ENCODE assay signal across 26 mouse cellular contexts in genomic region chr10:74513743-74514142, GRCm38 (mm10).
DNase-seq lines count a peak whose midpoint lies in the region; ATAC-seq and TF ChIP-seq lines count a peak whose summit lies in the region.
"Had no signal": no experiment of that assay in that cellular context is flagged by ENCODE, and none has a peak within 500 bp of the region (broad histone marks: within the 10 kb centered on the region; RNA-seq: fewer than 3 reads in every experiment).

No protein-coding gene starts in this region.

- H3K4me1 ChIP-seq in CH12.LX (ENCODE audit: control insufficient read depth in 1 of 2, insufficient read depth in 2 of 2), result peaks cover 5 to 9% of the 10 kb centered on the region in 2 experiments; a peak in 2 of 4 replicates
- no peaks in the 10 kb centered on the region for H3K4me1 ChIP-seq in hindbrain, embryonic 12.5 days
- H3K4me1 ChIP-seq in kidney, embryonic 15.5 days, result no peaks in the 10 kb centered on the region
- H3K4me1 ChIP-seq: embryonic facial prominence, embryonic 15.5 days; forebrain, embryonic 12.5 days had no signal

- H3K4me3 ChIP-seq in CH12.LX (replicated peaks in 1 of 3; ENCODE audit: low read depth in 2 of 3, low read length in 2 of 3, poor library complexity in 1 of 3), result no peak overlapping the region
- H3K4me3 ChIP-seq in hindbrain, embryonic 12.5 days, result no peak overlapping the region
- H3K4me3 ChIP-seq in kidney, embryonic 15.5 days (replicated peaks), result no peak overlapping the region
- H3K4me3 ChIP-seq: embryonic facial prominence, embryonic 13.5 days; embryonic facial prominence, embryonic 15.5 days; erythroblast, embryonic 14.5 days; forebrain, embryonic 10.5 days; forebrain, embryonic 12.5 days had no signal

- ATAC-seq in hindbrain, embryonic 12.5 days (ENCODE audit: low FRiP score), result no peak
- no peak for ATAC-seq in kidney, embryonic 15.5 days (replicated peaks; ENCODE audit: low FRiP score)
- ATAC-seq: CD4-positive, CD25-positive, alpha-beta regulatory T cell, adult 4 months; forebrain, embryonic 14.5 days; forebrain, embryonic 16.5 days; Patski had no signal

- H3K79me2 ChIP-seq in CH12.LX (replicated peaks; ENCODE audit: control insufficient read depth, extremely low read depth, insufficient read depth, poor library complexity, severe bottlenecking), result no peaks in the 10 kb centered on the region

- TF ChIP-seq CTCF in CH12.LX (conservative IDR thresholded peaks at IDR 0.05 in 1 of 2, IDR thresholded peaks at IDR 0.05 in 1 of 2; ENCODE audit: low read depth in 2 of 2, low read length in 2 of 2), result no peak

- TF ChIP-seq RAD21 in CH12.LX (IDR thresholded peaks at IDR 0.05; ENCODE audit: low read depth, low read length), result no peak

- TF ChIP-seq POLR2A in CH12.LX (IDR thresholded peaks at IDR 0.05; ENCODE audit: low read depth, low read length), result no peak

- H3K36me3 ChIP-seq in CH12.LX (replicated peaks in 1 of 2; ENCODE audit: control insufficient read depth in 1 of 2, insufficient read depth in 1 of 2, low read length in 1 of 2), result no peaks in the 10 kb centered on the region
- no peaks in the 10 kb centered on the region for H3K36me3 ChIP-seq in hindbrain, embryonic 12.5 days
- H3K36me3 ChIP-seq in kidney, embryonic 15.5 days, result no peaks in the 10 kb centered on the region
- H3K36me3 ChIP-seq: embryonic facial prominence, embryonic 13.5 days; embryonic facial prominence, embryonic 15.5 days; forebrain, embryonic 10.5 days; forebrain, embryonic 12.5 days; G1E had no signal

- TF ChIP-seq EP300 in CH12.LX (IDR thresholded peaks at IDR 0.05; ENCODE audit: low read length), result peak; percentile 39; the same call in 1 of the 2 replicates

- no peaks in the 10 kb centered on the region for H3K9me3 ChIP-seq in CH12.LX (replicated peaks; ENCODE audit: low read length)
- no peaks in the 10 kb centered on the region for H3K9me3 ChIP-seq in hindbrain, embryonic 12.5 days (replicated peaks)
- H3K9me3 ChIP-seq in kidney, embryonic 15.5 days (replicated peaks), result no peaks in the 10 kb centered on the region
- H3K9me3 ChIP-seq: embryonic facial prominence, embryonic 13.5 days; embryonic facial prominence, embryonic 15.5 days; forebrain, embryonic 10.5 days; forebrain, embryonic 12.5 days; G1E had no signal

- DNase-seq in CH12.LX (ENCODE audit: extremely low read depth) (peak; percentile 25), ES-CJ7 (ENCODE audit: low read depth, low spot score) (peak; percentile 25), ZHBTc4 (ENCODE audit: low read depth, low spot score) (peak; percentile 11)
- DNase-seq in adrenal gland, adult 2 months, result no peak
- no peak for DNase-seq in cerebellum, adult 11-12 months
- DNase-seq: adrenal gland, adult 8-10 months; adrenal gland, postnatal 14 days; adrenal gland, postnatal 36 days; B cell, adult 2 months; cerebellum, adult 11 months; cerebellum, adult 2 months; cerebellum, adult 9-10 months; cerebellum, postnatal 10 days; cerebellum, postnatal 25 days had no signal

- H3K27me3 ChIP-seq in CH12.LX (replicated peaks), result no peaks in the 10 kb centered on the region
- H3K27me3 ChIP-seq in hindbrain, embryonic 12.5 days, result no peaks in the 10 kb centered on the region
- no peaks in the 10 kb centered on the region for H3K27me3 ChIP-seq in kidney, embryonic 15.5 days
- H3K27me3 ChIP-seq: embryonic facial prominence, embryonic 13.5 days; embryonic facial prominence, embryonic 15.5 days; forebrain, embryonic 12.5 days had no signal

- in situ Hi-C loops in CH12.LX (cut with MboI; ENCODE audit: low pct_ligation_motif_present, low pct_unique_long_range_greater_than_20kb, low sequenced_read_pairs), result no loop called here

- dilution Hi-C loops in CH12.LX (cut with MboI; ENCODE audit: extremely low pct_ligation_motif_present, extremely low pct_unique_long_range_greater_than_20kb, low sequenced_read_pairs), result no loop called here

- no peak overlapping the region for H3K4me2 ChIP-seq in CH12.LX (ENCODE audit: insufficient read depth, low read depth, poor library complexity, severe bottlenecking)
- no peak overlapping the region for H3K4me2 ChIP-seq in hindbrain, embryonic 12.5 days (replicated peaks)
- no peak overlapping the region for H3K4me2 ChIP-seq in kidney, embryonic 15.5 days
- H3K4me2 ChIP-seq: embryonic facial prominence, embryonic 13.5 days; embryonic facial prominence, embryonic 15.5 days; forebrain, embryonic 12.5 days had no signal

- H3K27ac ChIP-seq in CH12.LX (ENCODE audit: insufficient read depth, low read depth), result no peak overlapping the region
- H3K27ac ChIP-seq in hindbrain, embryonic 12.5 days, result no peak overlapping the region
- no peak overlapping the region for H3K27ac ChIP-seq in kidney, embryonic 15.5 days
- H3K27ac ChIP-seq: embryonic facial prominence, embryonic 13.5 days; embryonic facial prominence, embryonic 15.5 days; forebrain, embryonic 10.5 days; forebrain, embryonic 12.5 days had no signal

- H3K9ac ChIP-seq in CH12.LX (ENCODE audit: insufficient read depth, low read depth), result no peak overlapping the region
- no peak overlapping the region for H3K9ac ChIP-seq in hindbrain, embryonic 12.5 days
- no peak overlapping the region for H3K9ac ChIP-seq in kidney, embryonic 15.5 days
- H3K9ac ChIP-seq: embryonic facial prominence, embryonic 13.5 days; embryonic facial prominence, embryonic 15.5 days; forebrain, embryonic 12.5 days had no signal

TF ChIP-seq in CH12.LX, 34 proteins besides CTCF, POLR2A, EP300 and RAD21:
- TF ChIP-seq CHD1 (IDR thresholded peaks at IDR 0.05; ENCODE audit: low read depth, low read length) (peak; percentile 61; the same call in 1 of the 2 replicates), POLR2AphosphoS2 (IDR thresholded peaks at IDR 0.05; ENCODE audit: low read depth, low read length) (no peak), SMC3 (IDR thresholded peaks at IDR 0.05; ENCODE audit: low read depth, low read length) (no peak), TCF12 (IDR thresholded peaks at IDR 0.05; ENCODE audit: low read depth, low read length) (0 out of 2 replicates have a peak, but pooled peaks have one; percentile 34)

Comparison
In these comparisons a context has a peak if more than half of its experiments do, and no peak if none do; other contexts are left out.
1. DNase-seq: peak in CH12.LX (single experiment), ES-CJ7 (single experiment) and ZHBTc4 (single experiment); none in adrenal gland, adult 2 months (single experiment) and cerebellum, adult 11-12 months (single experiment).